Mouse (Mus musculus): ENCODE measurements at regions not wholly inside any gene's neighbourhood (a gene's known extent, or its start where the extent isn't known, plus 50 kb on each side); places are given as distances from the start of the nearest gene placed in this dataset.

DNA sequence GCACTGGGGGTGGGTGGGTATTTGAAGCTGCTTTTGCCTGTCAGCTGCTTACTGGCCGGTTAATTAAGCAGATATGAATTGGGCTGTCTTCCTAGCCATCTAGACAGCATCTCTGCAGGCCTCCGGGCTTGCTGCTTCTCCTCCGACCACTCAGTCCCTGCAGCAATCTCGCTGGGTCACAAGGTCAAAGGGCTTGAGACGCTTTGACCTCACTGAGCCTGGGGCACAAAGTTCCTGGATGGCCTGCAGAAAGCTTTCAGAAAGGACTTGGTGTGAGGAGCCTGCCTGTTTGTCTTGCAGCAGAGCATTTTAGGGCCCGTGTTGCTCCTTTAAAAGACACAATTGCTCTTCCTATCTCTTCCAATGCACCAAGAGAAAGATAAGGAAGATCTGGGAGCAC, 83.7 kb upstream of the Ppp2r5a start:
- no peak for DNase-seq (ENCODE audit: low spot score)

GRCm38 (mm10) chr1:191484726-191485425, 81.8 kb upstream of the Ppp2r5a start:
- DNase-seq (ENCODE audit: low spot score): no peak
- no peaks in the 10 kb centered on the region for H3K27me3 ChIP-seq (ENCODE audit: low read depth, poor library complexity, severe bottlenecking)

More for the DNA sequence above, 83.7 kb upstream of the Ppp2r5a start:
- H3K9me3 ChIP-seq (replicated peaks): no peaks in the 10 kb centered on the region
- H3K27me3 ChIP-seq (ENCODE audit: low read depth, poor library complexity, severe bottlenecking): no peaks in the 10 kb centered on the region
- no peak overlapping the region for H3K27ac ChIP-seq
- H3K4me3 ChIP-seq: no peak overlapping the region
- H3K4me1 ChIP-seq: peaks cover 9% of the 10 kb centered on the region
- no peaks in the 10 kb centered on the region for H3K36me3 ChIP-seq
- 23% methylated on average over 6 of the region's 6 CpGs for WGBS

GRCm38 (mm10) chr1:191479906-191480379, 76.9 kb upstream of the Ppp2r5a start:
- no peak overlapping the region; the same call in 1 of the 2 replicates for H3K27ac ChIP-seq

More at GRCm38 (mm10) chr1:191484726-191485425, 81.8 kb upstream of the Ppp2r5a start:
- H3K36me3 ChIP-seq: no peaks in the 10 kb centered on the region
- H3K4me3 ChIP-seq: no peak overlapping the region
- no peak overlapping the region for H3K27ac ChIP-seq
- WGBS: 88% methylated on average over 8 of the region's 8 CpGs
- H3K4me1 ChIP-seq: peaks cover 13% of the 10 kb centered on the region
- H3K9me3 ChIP-seq (replicated peaks): no peaks in the 10 kb centered on the region

DNA sequence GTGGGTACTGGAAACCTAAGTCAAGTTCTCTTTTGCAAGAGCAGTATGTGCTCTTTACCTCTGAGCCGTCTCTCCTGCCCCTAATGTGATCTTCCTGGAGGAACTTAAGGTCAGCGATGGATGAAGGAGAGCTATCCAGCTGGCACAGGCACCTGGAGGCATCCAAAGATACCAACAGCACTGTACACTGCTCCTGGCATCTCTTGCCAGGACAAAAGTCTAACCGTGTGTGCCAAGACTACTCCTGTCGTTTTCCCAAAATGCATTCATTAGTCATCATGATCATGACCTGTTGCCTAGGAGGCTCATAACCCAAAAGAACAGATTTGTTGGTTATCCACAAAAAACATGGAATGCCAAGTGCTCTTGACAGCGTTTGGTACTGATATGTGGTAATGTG, 69.5 kb upstream of the Ppp2r5a start:
- Histone ChIP-seq H3K36me3 (no peaks in the 10 kb centered on the region), H3K4me3 (no peak overlapping the region), H3K27me3 (ENCODE audit: low read depth, poor library complexity, severe bottlenecking) (no peaks in the 10 kb centered on the region), H3K27ac (no peak overlapping the region), H3K9me3 (replicated peaks) (no peaks in the 10 kb centered on the region), H3K4me1 (peaks cover 3% of the 10 kb centered on the region; the same call in 1 of the 2 replicates)
- WGBS: 91% methylated on average over 5 of the region's 5 CpGs
- no peak for DNase-seq (ENCODE audit: low spot score)

More at GRCm38 (mm10) chr1:191479906-191480379, 76.9 kb upstream of the Ppp2r5a start:
- no peak overlapping the region for H3K4me3 ChIP-seq
- 80% methylated on average over 13 of the region's 13 CpGs for WGBS
- no peaks in the 10 kb centered on the region for H3K27me3 ChIP-seq (ENCODE audit: low read depth, poor library complexity, severe bottlenecking)
- peaks cover 5% of the 10 kb centered on the region; the same call in 1 of the 2 replicates for H3K4me1 ChIP-seq
- no peak for DNase-seq (ENCODE audit: low spot score)
- no peaks in the 10 kb centered on the region for H3K9me3 ChIP-seq (replicated peaks)
- H3K36me3 ChIP-seq: no peaks in the 10 kb centered on the region

GRCm38 (mm10) chr1:191471489-191471888, 68.4 kb upstream of the Ppp2r5a start:
- Histone ChIP-seq H3K4me3 (no peak overlapping the region), H3K4me1 (peaks cover 3% of the 10 kb centered on the region; the same call in 1 of the 2 replicates), H3K27ac (no peak overlapping the region), H3K27me3 (ENCODE audit: low read depth, poor library complexity, severe bottlenecking) (no peaks in the 10 kb centered on the region), H3K9me3 (replicated peaks) (no peaks in the 10 kb centered on the region), H3K36me3 (no peaks in the 10 kb centered on the region)
- WGBS: 79% methylated on average over 2 of the region's 2 CpGs
- DNase-seq (ENCODE audit: low spot score): no peak

GRCm38 (mm10) chr1:191470190-191470985, 67.3 kb upstream of the Ppp2r5a start:
- peaks cover 3% of the 10 kb centered on the region; the same call in 1 of the 2 replicates for H3K4me1 ChIP-seq
- DNase-seq (ENCODE audit: low spot score): no peak
- 47% methylated on average over 13 of the region's 13 CpGs for whole genome bisulfite sequencing
- H3K9me3 ChIP-seq (replicated peaks): no peaks in the 10 kb centered on the region
- H3K4me3 ChIP-seq: no peak overlapping the region
- H3K27me3 ChIP-seq (ENCODE audit: low read depth, poor library complexity, severe bottlenecking): no peaks in the 10 kb centered on the region
- no peak overlapping the region for H3K27ac ChIP-seq
- H3K36me3 ChIP-seq: no peaks in the 10 kb centered on the region

GRCm38 (mm10) chr1:191468837-191469529, 65.9 kb upstream of the Ppp2r5a start:
- H3K27me3 ChIP-seq (ENCODE audit: low read depth, poor library complexity, severe bottlenecking): no peaks in the 10 kb centered on the region
- H3K27ac ChIP-seq: no peak overlapping the region
- H3K9me3 ChIP-seq (replicated peaks): no peaks in the 10 kb centered on the region
- H3K36me3 ChIP-seq: no peaks in the 10 kb centered on the region
- DNase-seq (ENCODE audit: low spot score): no peak
- H3K4me3 ChIP-seq: no peak overlapping the region
- WGBS: 53% methylated on average over 4 of the region's 4 CpGs
- peaks cover 3% of the 10 kb centered on the region; the same call in 1 of the 2 replicates for H3K4me1 ChIP-seq

GRCm38 (mm10) chr1:191466261-191466660, 63.2 kb upstream of the Ppp2r5a start:
- Histone ChIP-seq H3K27ac (no peak overlapping the region), H3K27me3 (ENCODE audit: low read depth, poor library complexity, severe bottlenecking) (no peaks in the 10 kb centered on the region), H3K4me3 (no peak overlapping the region), H3K36me3 (no peaks in the 10 kb centered on the region), H3K9me3 (replicated peaks) (no peaks in the 10 kb centered on the region), H3K4me1 (peaks cover 16% of the 10 kb centered on the region)
- WGBS: 95% methylated on average over 3 of the region's 3 CpGs
- no peak for DNase-seq (ENCODE audit: low spot score)

GRCm38 (mm10) chr1:191465723-191466122, 62.7 kb upstream of the Ppp2r5a start:
- no peak for DNase-seq (ENCODE audit: low spot score)
- Histone ChIP-seq H3K27me3 (ENCODE audit: low read depth, poor library complexity, severe bottlenecking) (no peaks in the 10 kb centered on the region), H3K36me3 (no peaks in the 10 kb centered on the region), H3K27ac (no peak overlapping the region), H3K4me1 (peaks cover 17% of the 10 kb centered on the region), H3K9me3 (replicated peaks) (no peaks in the 10 kb centered on the region), H3K4me3 (no peak overlapping the region)
- WGBS: 89% methylated on average over 4 of the region's 4 CpGs

DNA sequence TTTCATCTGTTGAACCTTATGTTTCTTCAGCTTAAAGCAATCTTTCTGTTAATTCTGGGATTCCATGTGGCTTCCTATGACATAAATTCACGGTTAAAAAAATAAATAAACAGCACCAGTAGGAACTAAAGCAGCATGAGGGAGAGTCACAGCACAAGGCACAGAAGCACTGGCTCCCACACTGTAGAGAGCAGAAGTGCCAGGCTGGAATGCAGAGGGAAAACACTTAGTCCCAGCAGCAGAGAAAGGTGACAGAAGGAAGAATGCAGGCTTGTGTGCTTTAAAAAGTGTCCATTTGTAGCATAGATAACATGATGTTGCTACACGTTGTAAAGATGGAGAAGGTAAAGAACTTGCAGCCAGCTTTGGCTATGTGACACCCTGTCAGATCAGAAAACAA, 62.1 kb upstream of the Ppp2r5a start:
- Histone ChIP-seq H3K36me3 (no peaks in the 10 kb centered on the region), H3K4me1 (peaks cover 21% of the 10 kb centered on the region), H3K27me3 (ENCODE audit: low read depth, poor library complexity, severe bottlenecking) (no peaks in the 10 kb centered on the region), H3K9me3 (replicated peaks) (no peaks in the 10 kb centered on the region), H3K27ac (no peak overlapping the region), H3K4me3 (no peak overlapping the region)
- DNase-seq (ENCODE audit: low spot score): no peak
- 65% methylated on average over 2 of the region's 2 CpGs for WGBS

- no peaks in the 10 kb centered on the region for H3K36me3 ChIP-seq
- peaks cover 21% of the 10 kb centered on the region for H3K4me1 ChIP-seq
- DNase-seq (ENCODE audit: low spot score): peak; percentile 57
- H3K27ac ChIP-seq: peak overlapping the region; percentile 86
- H3K9me3 ChIP-seq (replicated peaks): no peaks in the 10 kb centered on the region
- WGBS: 5% methylated on average over 9 of the region's 9 CpGs
- H3K27me3 ChIP-seq (ENCODE audit: low read depth, poor library complexity, severe bottlenecking): no peaks in the 10 kb centered on the region
- H3K4me3 ChIP-seq: peak overlapping the region; percentile 24
These were observed 58.9 kb upstream of the Ppp2r5a start for GRCm38 (mm10) chr1:191461811-191462491.

DNA sequence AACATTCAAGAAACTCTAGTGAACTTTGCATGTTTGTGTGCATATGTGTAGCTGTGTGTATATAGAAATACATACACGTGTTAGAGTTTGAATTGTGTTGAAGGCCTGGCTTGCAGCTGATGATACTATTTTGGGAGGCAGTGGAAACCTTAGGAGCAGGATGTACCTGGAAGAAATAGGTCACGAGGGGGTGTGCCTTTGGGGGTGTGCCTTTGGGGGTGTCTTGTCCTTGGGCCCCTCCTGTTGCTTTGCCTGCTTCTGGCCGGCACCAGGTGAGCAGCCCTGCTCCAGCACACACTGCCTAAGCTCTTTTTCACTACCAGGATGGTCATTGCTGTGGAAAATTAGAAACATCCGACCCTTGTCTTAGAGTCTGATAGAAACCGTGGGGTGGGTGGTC, 56.0 kb upstream of the Ppp2r5a start:
- Histone ChIP-seq H3K9me3 (replicated peaks) (no peaks in the 10 kb centered on the region), H3K4me1 (peaks cover 25% of the 10 kb centered on the region), H3K4me3 (no peak overlapping the region), H3K36me3 (no peaks in the 10 kb centered on the region), H3K27me3 (ENCODE audit: low read depth, poor library complexity, severe bottlenecking) (no peaks in the 10 kb centered on the region), H3K27ac (no peak overlapping the region)
- no peak for DNase-seq (ENCODE audit: low spot score)
- WGBS: 85% methylated on average over 5 of the region's 5 CpGs

Data from limb, embryonic 10.5 days (tissue).